Mouse (Mus musculus) heart, adult 18-20 months (tissue): ENCODE data around the gene Olfr110. TPM values are rescaled to one million over a fixed set of nuclear protein-coding genes. Genes with fewer than 3 reads are reported as not detected.
"Not testable (repeated sequence)": the region's sequence is repeated elsewhere in the genome, so short reads cannot be mapped to it uniquely, and the experiment has no call there.

Source experiments
- DNase-seq, 2 experiments: peaks; one replicate each; pipeline ENCODE4 v3.0.0; 2021 to 2022; ENCODE audit warnings: mixed read lengths in 1 of 2
- long read RNA-seq, 2 experiments: library from polyadenylated mRNA; stranded (forward); transcript quantifications; one replicate each; pipeline ENCODE4 v2.0.0; 2021
- total RNA-seq, 2 experiments: library from RNA; stranded (reverse); gene quantifications; 2 replicates each; pipeline ENCODE4 v1.2.3; 2021

Olfr110 gene
- not detected for total RNA-seq
- long read RNA-seq, experiment 1: 0 reads
- long read RNA-seq, experiment 2: 0 reads

DNA sequence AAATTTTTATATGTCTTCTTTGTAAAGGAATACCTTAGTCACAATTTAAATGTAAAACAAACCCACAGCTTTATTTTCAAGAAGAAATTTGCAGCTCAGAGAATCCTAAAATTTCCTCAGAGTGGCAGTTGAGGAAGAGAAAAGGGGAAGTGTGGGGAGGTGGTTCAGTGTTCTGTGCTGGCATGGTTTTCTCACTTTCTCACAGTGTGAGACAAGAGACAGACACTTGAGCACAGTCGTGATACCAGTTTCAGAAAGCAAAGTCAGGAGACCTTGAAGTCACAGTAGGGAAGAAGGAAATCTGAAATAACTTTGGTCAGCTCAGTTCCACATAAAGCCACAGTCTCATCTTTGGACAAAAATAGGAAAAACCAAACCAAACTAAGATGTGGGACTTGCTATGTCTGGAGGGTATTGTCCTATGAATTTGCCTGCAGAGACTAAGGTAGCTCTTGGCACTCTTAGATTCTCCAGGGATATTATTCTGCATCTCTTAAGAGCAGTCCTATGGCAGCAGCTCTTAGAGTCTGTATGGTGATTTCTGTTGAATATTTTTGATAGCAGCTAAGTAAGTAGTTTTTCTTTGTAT is at the start of gene Olfr110:
Gene Olfr110, plus strand, starts transcription at position 539 of the 589 bp plus-strand sequence.
- peak; percentile 3 to 30 for DNase-seq

DNA sequence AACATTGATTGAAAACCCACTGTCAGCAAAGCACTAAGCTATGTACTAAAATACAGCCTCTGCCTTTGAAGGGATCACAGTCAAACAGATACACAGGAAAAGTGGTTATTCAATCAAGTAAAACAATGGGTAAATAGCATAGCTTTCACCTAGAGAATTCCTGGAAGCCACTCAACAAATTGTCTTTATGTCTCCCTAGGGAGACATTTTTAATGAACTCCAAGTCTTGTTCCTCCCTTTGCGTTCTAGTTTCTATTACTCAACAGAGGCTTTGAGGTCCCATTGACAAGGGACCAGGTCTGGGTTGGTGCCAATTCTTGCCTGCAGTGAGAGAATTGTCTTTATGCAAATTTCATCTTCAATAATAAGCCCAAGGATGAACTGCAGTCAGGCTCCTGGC is 47.1 kb upstream of the Olfr110 start, which contains the start of gene Olfr108:
Gene Olfr108, plus strand, starts transcription at position 301 of the 400 bp plus-strand sequence.
- DNase-seq: no peak

DNA sequence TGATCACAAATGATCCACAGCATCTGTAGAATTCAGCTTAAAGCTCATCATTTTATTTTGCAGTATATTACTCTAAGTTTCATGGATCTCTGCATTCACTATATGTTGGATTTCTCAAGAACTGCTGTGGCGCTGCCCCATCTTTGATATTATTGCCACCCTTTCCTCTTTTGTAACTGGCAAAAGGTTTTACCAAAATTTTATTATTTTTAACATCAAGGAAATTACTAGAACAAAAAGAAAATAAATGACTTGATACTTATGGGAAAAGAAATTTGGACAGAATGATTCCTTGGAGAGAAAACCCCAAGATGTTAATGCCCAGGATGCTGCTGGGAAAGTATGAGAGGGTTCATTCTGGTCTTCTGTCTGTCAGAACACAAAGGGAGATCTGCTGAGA is 33.7 kb upstream of the Olfr110 start, which contains the start of gene Olfr109:
Gene Olfr109, plus strand, starts transcription at position 301 of the 400 bp plus-strand sequence.
- no peak for DNase-seq

DNA sequence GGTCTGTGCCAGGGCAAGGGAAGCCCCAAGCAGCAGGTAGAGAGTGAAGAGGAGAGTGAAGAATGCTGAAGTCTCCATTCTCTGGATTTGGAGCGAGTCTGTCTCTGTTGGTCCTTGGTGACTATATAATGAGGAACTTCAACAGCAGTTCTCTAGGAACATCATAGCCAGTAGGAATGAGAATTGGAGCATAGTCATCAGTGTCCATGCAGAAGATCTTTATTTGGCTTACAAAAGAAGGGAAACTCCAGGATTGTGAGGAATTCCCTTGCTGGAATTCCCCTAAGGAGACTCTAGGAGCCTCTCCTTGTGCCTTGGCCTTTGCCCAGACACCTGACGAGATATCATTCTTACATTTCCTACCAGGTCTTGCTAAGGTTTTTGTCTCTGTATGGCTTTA is 8.8 kb upstream of the Olfr110 start, which contains the start of gene H2-M2:
Gene H2-M2, minus strand, starts transcription at position 101 of the 400 bp plus-strand sequence.
- no peak for DNase-seq

DNA sequence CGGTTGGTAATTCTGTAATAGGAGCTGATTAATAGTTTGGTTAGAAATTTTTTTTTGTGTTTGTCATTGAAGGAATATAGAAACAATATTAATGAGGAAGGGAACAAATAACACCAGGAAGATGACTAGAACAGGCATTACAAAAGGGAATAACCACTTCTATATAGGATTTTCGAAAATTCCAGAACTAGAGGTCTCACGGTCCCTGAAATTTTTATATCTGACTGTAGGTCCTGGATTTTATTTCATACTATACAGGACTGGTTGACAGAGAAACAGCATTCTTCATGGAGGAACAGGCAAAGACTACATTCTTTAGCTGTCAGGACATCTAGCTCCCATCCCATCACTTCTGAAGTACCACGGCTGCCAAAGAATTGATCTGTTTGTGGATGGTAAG is 15.5 kb downstream of the Olfr110 start, which contains the start of gene Olfr111:
Gene Olfr111, plus strand, starts transcription at position 301 of the 400 bp plus-strand sequence.
- no peak for DNase-seq

DNA sequence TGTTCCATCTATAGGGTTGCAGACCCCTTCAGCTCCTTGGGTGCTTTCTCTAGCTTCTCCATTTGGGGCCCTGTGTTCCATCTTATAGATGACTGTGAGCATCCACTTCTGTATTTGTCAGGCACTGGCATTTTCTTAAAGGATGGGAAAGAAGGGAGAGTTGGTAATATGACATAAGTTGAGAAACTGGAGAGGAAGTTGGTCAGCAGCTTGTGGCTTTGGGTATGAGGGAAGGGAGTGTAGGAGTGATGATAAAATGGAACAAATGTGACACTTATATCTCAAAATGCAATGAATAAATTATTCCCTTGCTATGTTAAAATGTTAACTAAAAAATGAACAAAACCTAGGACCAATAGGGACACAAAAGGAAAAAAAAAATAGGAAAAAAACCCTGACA is 32.3 kb downstream of the Olfr110 start:
- peak in 1 of 2 experiments; percentile 4 for DNase-seq

DNA sequence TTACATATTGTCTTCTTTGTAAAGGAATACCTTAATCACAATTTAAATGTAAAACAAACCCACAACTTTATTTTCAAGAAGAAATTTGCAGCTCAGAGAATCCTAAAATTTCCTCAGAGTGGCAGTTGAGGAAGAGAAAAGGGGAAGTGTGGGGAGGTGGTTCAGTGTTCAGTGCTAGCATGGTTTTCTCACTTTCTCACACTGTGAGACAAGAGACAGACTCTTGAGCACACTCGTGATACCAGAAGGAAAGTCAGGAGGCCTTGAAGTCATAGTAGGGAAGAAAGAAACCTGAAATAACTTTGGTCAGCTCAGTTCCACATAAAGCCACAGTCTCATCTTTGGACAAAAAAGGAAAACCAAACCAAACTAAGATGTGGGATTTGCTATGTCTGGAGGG is 33.2 kb downstream of the Olfr110 start:
- peak in 1 of 2 experiments; percentile 2 for DNase-seq

DNA sequence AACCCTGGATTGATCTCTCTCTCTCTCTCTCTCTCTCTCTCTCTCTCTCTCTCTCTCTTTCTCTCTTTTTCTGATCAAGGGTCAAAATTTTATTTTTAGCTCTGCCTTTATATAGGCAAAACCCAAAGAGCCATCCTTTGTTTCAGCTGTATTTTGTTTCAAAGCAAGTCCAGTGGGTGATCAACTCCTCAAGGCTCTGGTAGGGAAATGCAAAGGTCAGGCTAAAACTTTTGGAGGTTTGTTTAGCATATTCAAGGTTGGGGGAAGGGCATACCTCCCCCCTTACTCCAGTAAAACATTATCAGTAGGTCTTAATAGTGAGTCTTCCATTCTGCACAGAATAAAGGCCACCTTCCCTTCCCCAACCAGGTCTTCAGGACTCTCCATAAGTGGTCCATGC is 42.9 kb downstream of the Olfr110 start:
- no peak for DNase-seq

DNA sequence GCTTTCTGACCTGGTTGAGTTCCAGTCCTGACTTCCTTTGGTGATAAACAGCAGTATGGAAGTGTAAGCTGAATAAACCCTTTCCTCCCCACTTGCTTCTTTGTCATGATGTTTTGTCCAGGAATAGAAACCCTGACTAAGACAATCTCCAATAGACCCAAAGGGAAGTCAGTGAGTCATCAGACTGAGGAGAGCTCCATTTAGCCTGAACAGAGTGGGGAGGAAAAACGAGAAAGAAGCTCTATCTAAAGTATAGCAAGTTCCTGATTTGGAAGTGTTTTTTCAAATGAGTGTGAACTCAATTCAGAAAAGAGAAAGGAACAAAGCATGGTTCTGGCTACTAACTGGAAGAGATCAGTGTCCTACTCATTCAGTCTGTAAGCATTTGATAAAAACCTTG is 46.1 kb downstream of the Olfr110 start:
- not testable (repeated sequence) for DNase-seq

DNA sequence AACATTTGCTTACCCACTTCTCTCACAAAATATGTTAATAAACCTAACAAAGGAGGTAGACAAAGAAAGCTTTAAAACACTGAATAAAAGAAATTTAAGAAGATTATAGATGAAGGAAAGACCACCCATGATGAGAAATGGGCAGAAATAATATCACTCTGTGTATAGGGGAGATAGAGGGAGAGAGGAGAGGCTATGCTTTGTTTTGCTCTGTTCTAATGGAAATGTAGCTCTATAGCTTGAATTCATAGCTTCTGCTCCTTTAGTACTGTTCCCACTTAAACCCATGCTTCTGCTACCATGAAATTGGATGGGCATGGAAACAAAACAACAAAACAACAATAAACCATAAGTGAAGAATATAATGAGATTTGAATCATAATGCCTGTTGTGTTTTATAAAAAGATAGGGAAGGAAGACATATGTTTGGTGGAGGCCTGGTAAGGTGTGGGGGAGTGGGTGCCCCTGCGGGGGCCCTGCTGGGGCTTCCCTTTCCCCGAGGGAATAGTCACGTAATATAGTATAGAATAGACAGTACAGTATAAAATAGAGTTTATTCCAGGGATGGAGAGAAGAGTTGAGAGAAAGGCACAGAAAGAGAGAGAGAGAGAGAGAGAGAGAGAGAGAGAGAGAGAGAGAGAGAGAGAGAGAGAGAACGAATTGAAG is 49.3 kb downstream of the Olfr110 start:
- DNase-seq: no peak

DNA sequence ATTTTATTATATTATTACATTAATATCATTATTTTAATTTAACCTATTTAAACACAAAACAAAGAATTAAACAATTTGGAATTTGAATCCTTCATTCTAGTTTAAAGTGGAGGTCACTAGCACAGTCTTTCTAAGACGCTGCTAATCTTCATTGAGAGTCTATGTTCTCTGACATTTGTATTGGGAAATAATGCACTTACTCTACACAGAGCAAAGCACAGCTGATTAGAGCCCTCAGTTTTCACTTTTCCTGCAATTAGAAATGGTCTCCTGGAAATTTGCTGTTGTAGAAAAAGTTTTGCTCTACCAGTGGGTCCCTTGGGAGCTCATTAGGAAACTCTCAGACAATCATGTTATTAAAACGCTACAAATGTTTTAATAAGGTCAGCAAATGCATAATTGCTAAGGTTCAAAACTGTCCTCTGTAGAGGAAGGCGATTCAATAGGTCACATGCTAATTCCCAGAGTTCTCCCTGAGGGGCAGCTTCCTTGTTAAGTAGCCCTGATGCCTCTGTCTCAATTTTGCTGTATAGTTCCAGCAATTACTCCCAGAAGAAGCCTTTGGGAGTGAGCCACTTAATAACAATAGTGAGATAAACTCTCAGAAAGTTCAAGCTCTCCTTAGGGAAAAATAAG is 51.6 kb downstream of the Olfr110 start:
- DNase-seq: no peak

Other genes starting within 250 kb of the Olfr110 start
- gene Olfr98, start 228.7 kb upstream of the Olfr110 start, total RNA-seq: not detected
- gene H2-M3, start 222.2 kb upstream of the Olfr110 start, total RNA-seq: 1 to 10 TPM; 4.1 to 5.4 TPM
- not detected for gene Olfr99, start 209.0 kb upstream of the Olfr110 start, total RNA-seq
- not detected for gene Olfr101, start 188.2 kb upstream of the Olfr110 start, total RNA-seq
- not detected for gene Olfr102, start 175.4 kb upstream of the Olfr110 start, total RNA-seq
- gene Olfr103, start 152.8 kb upstream of the Olfr110 start, total RNA-seq: not detected
- gene Olfr104-ps, start 132.9 kb upstream of the Olfr110 start, total RNA-seq: not detected
- gene Olfr105-ps, start 113.4 kb upstream of the Olfr110 start, total RNA-seq: not detected
- not detected for gene Olfr106-ps, start 102.1 kb upstream of the Olfr110 start, total RNA-seq
- not detected for gene Olfr107, start 93.2 kb upstream of the Olfr110 start, total RNA-seq
- gene Olfr108, start 47.0 kb upstream of the Olfr110 start, total RNA-seq: not detected
- gene Olfr109, start 33.6 kb upstream of the Olfr110 start, total RNA-seq: not detected
- 1 to 10 TPM in 1 of 2 experiments, not detected in 1; 1.3 TPM for gene H2-M2, start 8.9 kb upstream of the Olfr110 start, total RNA-seq
- gene Olfr111, start 15.6 kb downstream of the Olfr110 start, total RNA-seq: not detected
- not detected for gene Olfr112, start 77.0 kb downstream of the Olfr110 start, total RNA-seq
- not detected for gene Olfr113, start 85.2 kb downstream of the Olfr110 start, total RNA-seq
- gene Olfr114, start 100.3 kb downstream of the Olfr110 start, total RNA-seq: not detected
- gene Olfr115, start 134.6 kb downstream of the Olfr110 start, total RNA-seq: not detected
- not detected for gene Olfr116, start 134.7 kb downstream of the Olfr110 start, total RNA-seq
- not detected for gene Olfr117, start 171.3 kb downstream of the Olfr110 start, total RNA-seq
- gene Olfr118, start 174.5 kb downstream of the Olfr110 start, total RNA-seq: not detected
- gene Olfr119, start 204.1 kb downstream of the Olfr110 start, total RNA-seq: not detected
- gene Olfr120, start 229.3 kb downstream of the Olfr110 start, total RNA-seq: not detected